Mouse (Mus musculus) forebrain, embryonic 13.5 days (tissue): ENCODE measurements at regions not wholly inside any gene's neighbourhood (a gene's known extent, or its start where the extent isn't known, plus 50 kb on each side); places are given as distances from the start of the nearest gene placed in this dataset.
"Not testable (repeated sequence)": the region's sequence is repeated elsewhere in the genome, so short reads cannot be mapped to it uniquely, and the experiment has no call there.

Experiments
- ATAC-seq: fragments of 200-750 bp; cut with Nextera tagmentation; 2 replicates; pipeline ENCODE4 v1.8.0; 2017
- H3K27ac ChIP-seq: fragments of 300-500 bp; sonication (generic); 2 replicates; pipeline ENCODE4 v1.5.1; 2015; ENCODE audit warnings: inconsistent platforms, mild to moderate bottlenecking, moderate library complexity
- H3K27me3 ChIP-seq: fragments of 300-500 bp; sonication (generic); 2 replicates; pipeline ENCODE4 v1.6.1; 2015; ENCODE audit warnings: mild to moderate bottlenecking, inconsistent platforms
- H3K36me3 ChIP-seq: fragments of 300-500 bp; sonication (generic); 2 replicates; pipeline ENCODE4 v1.6.1; 2015; ENCODE audit warnings: mild to moderate bottlenecking, inconsistent platforms; ENCODE audit not compliant: poor library complexity, severe bottlenecking
- H3K4me1 ChIP-seq: fragments of 300-500 bp; sonication (generic); 2 replicates; pipeline ENCODE4 v1.6.1; 2015; ENCODE audit warnings: inconsistent platforms
- H3K4me2 ChIP-seq: fragments of 300-500 bp; sonication (generic); 2 replicates; pipeline ENCODE4 v1.6.1; 2015; ENCODE audit warnings: inconsistent platforms, mild to moderate bottlenecking, moderate library complexity
- H3K4me3 ChIP-seq: fragments of 300-500 bp; sonication (generic); 2 replicates; pipeline ENCODE4 v1.5.1; 2015; ENCODE audit warnings: mild to moderate bottlenecking, inconsistent platforms
- H3K9ac ChIP-seq: fragments of 300-500 bp; sonication (generic); 2 replicates; pipeline ENCODE4 v1.6.1; 2015; ENCODE audit warnings: mild to moderate bottlenecking, inconsistent platforms
- H3K9me3 ChIP-seq: fragments of 300-500 bp; sonication (generic); replicated peaks from 2 replicates; pipeline ENCODE4 v1.6.1; 2016; ENCODE audit warnings: inconsistent platforms
- WGBS: fragments of 180-500 bp; shearing (Covaris S2); methylation state at CpG from one replicate; pipeline ENCODE4 v1.1.7; 2015; 5-methylcytosine and 5-hydroxymethylcytosine counted together

GRCm38 (mm10) chr3:91263540-91263939 lies 172.9 kb upstream of the 9130204L05Rik start:
- no peak overlapping the region for H3K9ac ChIP-seq
- H3K9me3 ChIP-seq = 0 out of 2 replicates have a peak, but pooled peaks cover 2% of the 10 kb centered on the region
- 13% methylated on average over 1 of the region's 1 CpGs for WGBS
- H3K27ac ChIP-seq = no peak overlapping the region
- H3K27me3 ChIP-seq = no peaks in the 10 kb centered on the region
- H3K4me1 ChIP-seq = peaks cover 5% of the 10 kb centered on the region; the same call in 1 of the 2 replicates
- peak; percentile 90 for ATAC-seq
- H3K4me2 ChIP-seq = no peak overlapping the region
- H3K36me3 ChIP-seq = no peaks in the 10 kb centered on the region
- no peak overlapping the region for H3K4me3 ChIP-seq

DNA sequence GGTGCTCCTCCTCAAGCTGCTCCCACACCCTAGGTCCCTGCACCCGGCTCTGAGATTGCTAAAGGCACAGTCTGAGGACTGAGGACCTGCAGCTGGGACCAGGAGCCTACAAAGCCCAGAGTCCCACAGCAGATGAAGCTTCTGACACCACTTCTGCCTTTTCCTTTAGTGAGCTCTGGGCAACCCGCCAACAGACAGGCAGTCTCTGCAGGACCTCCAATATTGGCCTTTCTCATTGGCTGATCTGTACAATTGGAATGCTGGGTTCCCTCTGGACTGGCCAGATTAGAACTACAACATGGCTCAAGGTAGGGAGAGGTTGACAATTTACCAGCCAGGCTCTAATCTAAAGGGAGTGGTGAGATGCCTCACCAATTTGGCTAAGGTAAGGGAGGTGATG lies 164.3 kb upstream of the 9130204L05Rik start:
- H3K4me1 ChIP-seq, H3K9me3 ChIP-seq, H3K4me2 ChIP-seq, H3K27me3 ChIP-seq, H3K9ac ChIP-seq, ATAC-seq, H3K4me3 ChIP-seq, H3K27ac ChIP-seq, H3K36me3 ChIP-seq: not testable (repeated sequence)
- WGBS = 73% methylated on average over 2 of the region's 2 CpGs

- Histone ChIP-seq H3K27me3 (no peaks in the 10 kb centered on the region), H3K4me2 (no peak overlapping the region), H3K4me3 (no peak overlapping the region), H3K27ac (no peak overlapping the region), H3K9ac (no peak overlapping the region), H3K36me3 (no peaks in the 10 kb centered on the region), H3K9me3 (peaks cover 4% of the 10 kb centered on the region; the same call in 1 of the 2 replicates), H3K4me1 (no peaks in the 10 kb centered on the region)
- 66% methylated on average over 3 of the region's 3 CpGs for WGBS
- no peak for ATAC-seq
Measured at GRCm38 (mm10) chr3:91223157-91223556, 132.6 kb upstream of the 9130204L05Rik start.

GRCm38 (mm10) chr3:91213280-91213679 lies 122.7 kb upstream of the 9130204L05Rik start:
- Histone ChIP-seq H3K27me3 (no peaks in the 10 kb centered on the region), H3K9ac (no peak overlapping the region), H3K4me3 (no peak overlapping the region), H3K4me1 (no peaks in the 10 kb centered on the region), H3K9me3 (peaks cover 38% of the 10 kb centered on the region), H3K27ac (no peak overlapping the region), H3K4me2 (no peak overlapping the region), H3K36me3 (no peaks in the 10 kb centered on the region)
- 88% methylated on average over 16 of the region's 16 CpGs for WGBS
- no peak for ATAC-seq
